Mouse (Mus musculus): ENCODE results near the gene Tor1b. TPM values are rescaled to one million over a fixed set of nuclear protein-coding genes. Genes with fewer than 3 reads are reported as not detected.
"Not testable (repeated sequence)": the region's sequence is repeated elsewhere in the genome, so short reads cannot be mapped to it uniquely, and the experiment has no call there.

The Tor1b gene
- 31.5 and 31.9 TPM in 2 replicates for polyA plus RNA-seq (2016; fragmentation: Nextera tagmentation; extraction: Ambion mirVana)

GRCm38 (mm10) chr2:30952824-30953490 lies at the start of gene Tor1b:
Gene Tor1b, plus strand, starts transcription at chr2:30952959.
- Histone ChIP-seq H3K4me2 (replicated peaks) (peak within 1 kb of the TSS; percentile 83), H3K27me3 (no peaks in the 10 kb centered on the region), H3K36me3 (peaks cover 29% of the 10 kb centered on the region), H3K9me3 (no peaks in the 10 kb centered on the region), H3K9ac (peak within 1 kb of the TSS; percentile 88), H3K27ac (peak within 1 kb of the TSS; percentile 72), H3K4me1 (peaks cover 24% of the 10 kb centered on the region), H3K4me3 (peak within 1 kb of the TSS; percentile 89)
- 0 out of 2 replicates have a peak, but pooled peaks have one; percentile 61 for ATAC-seq (ENCODE audit: insufficient number of reproducible peaks, insufficient read depth, low FRiP score, low TSS enrichment)
- under 1% methylated on average over 60 of the region's 60 CpGs for WGBS

- Histone ChIP-seq H3K4me1 (peaks cover 21% of the 10 kb centered on the region), H3K4me3 (no peak overlapping the region), H3K36me3 (0 out of 2 replicates have a peak, but pooled peaks cover 3% of the 10 kb centered on the region), H3K9me3 (no peaks in the 10 kb centered on the region), H3K27me3 (no peaks in the 10 kb centered on the region), H3K27ac (no peak overlapping the region), H3K4me2 (replicated peaks) (no peak overlapping the region), H3K9ac (no peak overlapping the region)
- 92% methylated on average over 6 of the region's 6 CpGs for WGBS
- ATAC-seq (ENCODE audit: insufficient number of reproducible peaks, insufficient read depth, low FRiP score, low TSS enrichment), result no peak
Observed at GRCm38 (mm10) chr2:30904231-30904630, 48.5 kb upstream of the Tor1b start.

GRCm38 (mm10) chr2:30904991-30905390 lies 47.8 kb upstream of the Tor1b start:
- Histone ChIP-seq H3K9ac (no peak overlapping the region), H3K27me3 (no peaks in the 10 kb centered on the region), H3K4me3 (no peak overlapping the region), H3K9me3 (no peaks in the 10 kb centered on the region), H3K4me2 (replicated peaks) (no peak overlapping the region), H3K4me1 (peaks cover 21% of the 10 kb centered on the region), H3K27ac (no peak overlapping the region), H3K36me3 (0 out of 2 replicates have a peak, but pooled peaks cover 3% of the 10 kb centered on the region)
- no peak for ATAC-seq (ENCODE audit: insufficient number of reproducible peaks, insufficient read depth, low FRiP score, low TSS enrichment)
- 89% methylated on average over 7 of the region's 7 CpGs for WGBS

GRCm38 (mm10) chr2:30905906-30906305 lies 46.9 kb upstream of the Tor1b start:
- H3K36me3 ChIP-seq, result 0 out of 2 replicates have a peak, but pooled peaks cover under 1% of the 10 kb centered on the region
- no peaks in the 10 kb centered on the region for H3K9me3 ChIP-seq
- H3K9ac ChIP-seq, result no peak overlapping the region
- H3K4me2 ChIP-seq (replicated peaks), result no peak overlapping the region
- no peak for ATAC-seq (ENCODE audit: insufficient number of reproducible peaks, insufficient read depth, low FRiP score, low TSS enrichment)
- H3K27me3 ChIP-seq, result no peaks in the 10 kb centered on the region
- WGBS, result 76% methylated on average over 8 of the region's 8 CpGs
- H3K27ac ChIP-seq, result no peak overlapping the region
- H3K4me3 ChIP-seq, result no peak overlapping the region
- H3K4me1 ChIP-seq, result peaks cover 21% of the 10 kb centered on the region

- Histone ChIP-seq H3K27ac (no peak overlapping the region), H3K4me3 (no peak overlapping the region), H3K4me2 (replicated peaks) (no peak overlapping the region), H3K9ac (no peak overlapping the region), H3K9me3 (no peaks in the 10 kb centered on the region), H3K4me1 (peaks cover 19% of the 10 kb centered on the region), H3K36me3 (no peaks in the 10 kb centered on the region), H3K27me3 (no peaks in the 10 kb centered on the region)
- 65% methylated on average over 4 of the region's 4 CpGs for WGBS
- ATAC-seq (ENCODE audit: insufficient number of reproducible peaks, insufficient read depth, low FRiP score, low TSS enrichment), result no peak
Observed at GRCm38 (mm10) chr2:30906641-30907040, 46.1 kb upstream of the Tor1b start.

GRCm38 (mm10) chr2:30912291-30912773 lies 40.4 kb upstream of the Tor1b start:
- Histone ChIP-seq H3K36me3 (no peaks in the 10 kb centered on the region), H3K4me1 (peaks cover 11% of the 10 kb centered on the region; the same call in 1 of the 2 replicates), H3K4me3 (no peak overlapping the region), H3K4me2 (replicated peaks) (no peak overlapping the region), H3K9me3 (no peaks in the 10 kb centered on the region), H3K9ac (no peak overlapping the region), H3K27ac (peak overlapping the region; percentile 12; the same call in 1 of the 2 replicates), H3K27me3 (no peaks in the 10 kb centered on the region)
- WGBS, result 38% methylated on average over 4 of the region's 4 CpGs
- ATAC-seq (ENCODE audit: insufficient number of reproducible peaks, insufficient read depth, low FRiP score, low TSS enrichment), result no peak

GRCm38 (mm10) chr2:30913022-30913421 lies 39.7 kb upstream of the Tor1b start:
- Histone ChIP-seq H3K27ac (no peak overlapping the region), H3K4me2 (replicated peaks) (no peak overlapping the region), H3K36me3 (no peaks in the 10 kb centered on the region), H3K4me1 (peaks cover 11% of the 10 kb centered on the region; the same call in 1 of the 2 replicates), H3K4me3 (no peak overlapping the region), H3K9ac (no peak overlapping the region), H3K27me3 (no peaks in the 10 kb centered on the region), H3K9me3 (no peaks in the 10 kb centered on the region)
- WGBS, result 88% methylated on average over 8 of the region's 8 CpGs
- ATAC-seq (ENCODE audit: insufficient number of reproducible peaks, insufficient read depth, low FRiP score, low TSS enrichment), result no peak

GRCm38 (mm10) chr2:30914836-30915235 lies 37.9 kb upstream of the Tor1b start:
- ATAC-seq (ENCODE audit: insufficient number of reproducible peaks, insufficient read depth, low FRiP score, low TSS enrichment), result no peak
- H3K27me3 ChIP-seq, result no peaks in the 10 kb centered on the region
- no peak overlapping the region for H3K4me2 ChIP-seq (replicated peaks)
- H3K4me1 ChIP-seq, result peaks cover 22% of the 10 kb centered on the region
- no peak overlapping the region for H3K4me3 ChIP-seq
- H3K27ac ChIP-seq, result peak overlapping the region; percentile 41
- no peak overlapping the region for H3K9ac ChIP-seq
- H3K36me3 ChIP-seq, result no peaks in the 10 kb centered on the region
- H3K9me3 ChIP-seq, result no peaks in the 10 kb centered on the region
- WGBS, result 18% methylated on average over 3 of the region's 3 CpGs

GRCm38 (mm10) chr2:30915376-30915775 lies 37.4 kb upstream of the Tor1b start:
- Histone ChIP-seq H3K9ac (no peak overlapping the region), H3K27ac (peak overlapping the region; percentile 41; the same call in 1 of the 2 replicates), H3K4me3 (no peak overlapping the region), H3K4me1 (peaks cover 22% of the 10 kb centered on the region), H3K27me3 (no peaks in the 10 kb centered on the region), H3K36me3 (no peaks in the 10 kb centered on the region), H3K4me2 (replicated peaks) (no peak overlapping the region), H3K9me3 (no peaks in the 10 kb centered on the region)
- ATAC-seq (ENCODE audit: insufficient number of reproducible peaks, insufficient read depth, low FRiP score, low TSS enrichment), result no peak
- 76% methylated on average over 5 of the region's 5 CpGs for WGBS

- not testable (repeated sequence) for H3K36me3 ChIP-seq; ATAC-seq (ENCODE audit: insufficient number of reproducible peaks, insufficient read depth, low FRiP score, low TSS enrichment); H3K4me3 ChIP-seq; H3K9me3 ChIP-seq; H3K27ac ChIP-seq; H3K27me3 ChIP-seq; H3K9ac ChIP-seq; H3K4me2 ChIP-seq (replicated peaks)
- 75% methylated on average over 6 of the region's 6 CpGs for WGBS
- peaks cover 22% of the 10 kb centered on the region for H3K4me1 ChIP-seq
Observed at GRCm38 (mm10) chr2:30915933-30916332, 36.8 kb upstream of the Tor1b start.

GRCm38 (mm10) chr2:30917649-30918048 lies 35.1 kb upstream of the Tor1b start:
- Histone ChIP-seq H3K36me3 (no peaks in the 10 kb centered on the region), H3K4me3 (no peak overlapping the region), H3K27me3 (no peaks in the 10 kb centered on the region), H3K27ac (no peak overlapping the region), H3K9ac (no peak overlapping the region), H3K4me2 (replicated peaks) (no peak overlapping the region), H3K9me3 (no peaks in the 10 kb centered on the region), H3K4me1 (peaks cover 15% of the 10 kb centered on the region)
- ATAC-seq (ENCODE audit: insufficient number of reproducible peaks, insufficient read depth, low FRiP score, low TSS enrichment), result no peak
- WGBS, result 87% methylated on average over 7 of the region's 7 CpGs

GRCm38 (mm10) chr2:30918126-30918525 lies 34.6 kb upstream of the Tor1b start:
- Histone ChIP-seq H3K9ac (no peak overlapping the region), H3K36me3 (no peaks in the 10 kb centered on the region), H3K4me1 (peaks cover 15% of the 10 kb centered on the region), H3K4me2 (replicated peaks) (no peak overlapping the region), H3K27me3 (no peaks in the 10 kb centered on the region), H3K4me3 (no peak overlapping the region), H3K9me3 (no peaks in the 10 kb centered on the region), H3K27ac (peak overlapping the region; percentile 57; the same call in 1 of the 2 replicates)
- WGBS, result 59% methylated on average over 6 of the region's 6 CpGs
- no peak for ATAC-seq (ENCODE audit: insufficient number of reproducible peaks, insufficient read depth, low FRiP score, low TSS enrichment)

Data from embryonic facial prominence, embryonic 12.5 days (tissue).